8 mouse cellular contexts compared by ENCODE assay signal in the genomic region with DNA sequence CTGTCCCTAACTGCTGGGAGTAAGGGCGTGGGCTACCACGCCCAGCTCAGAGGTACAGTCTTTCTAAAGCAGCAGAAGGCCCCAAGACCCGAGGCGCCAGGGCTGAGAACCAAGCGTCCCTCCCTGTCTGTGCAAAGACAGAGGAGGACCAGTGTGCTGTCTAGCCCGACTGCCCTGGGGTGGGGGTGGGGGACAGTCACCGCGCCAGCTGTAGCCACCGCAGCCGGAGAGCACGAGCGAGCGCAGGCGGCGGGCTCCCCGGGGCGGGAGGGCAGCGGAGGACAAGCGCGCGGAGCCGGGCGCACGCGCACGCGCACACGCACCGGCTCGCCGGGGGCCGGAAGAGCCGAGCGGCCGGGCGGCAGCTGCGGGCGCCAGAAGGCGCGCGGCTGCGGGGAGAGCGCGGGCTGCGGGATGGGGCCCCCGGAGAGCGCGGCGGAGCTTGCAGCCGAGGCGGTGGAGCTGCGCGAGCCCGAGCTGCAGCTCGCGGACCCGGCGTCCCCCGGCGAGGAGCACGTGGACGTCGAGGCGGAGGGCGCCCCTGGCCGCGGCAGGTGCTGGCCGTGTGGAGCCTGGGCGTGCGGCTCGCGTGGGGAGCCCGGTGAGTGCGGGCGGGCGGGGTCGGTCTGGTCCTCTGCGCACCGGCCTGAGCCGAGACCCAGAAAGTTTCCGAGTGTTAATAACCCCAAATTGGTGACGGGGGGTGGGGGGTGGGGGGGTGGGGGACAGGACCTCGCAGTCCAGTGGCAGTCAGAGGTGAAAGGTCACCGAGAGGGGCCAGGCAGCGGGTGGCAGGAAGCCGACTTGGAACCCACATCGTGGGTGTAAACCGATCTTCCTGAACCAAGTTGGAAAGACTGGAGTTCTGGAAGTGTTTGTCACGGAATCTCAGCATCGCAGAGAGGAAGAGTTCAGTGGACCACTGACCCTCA. TPM values are rescaled to one million over a fixed set of nuclear protein-coding genes. Genes with fewer than 3 reads are reported as not detected.
A peak's percentile ranks its signal among the peaks of the same experiment; 100 is the strongest.
DNase-seq lines count a peak whose midpoint lies in the region; ATAC-seq and TF ChIP-seq lines count a peak whose summit lies in the region.

A gene (plus strand): TSS at position 280 of the 932 bp plus-strand sequence.

- peaks cover 9% of the 10 kb centered on the region for H3K27me3 ChIP-seq in embryonic facial prominence, embryonic 13.5 days
- H3K27me3 ChIP-seq in liver, embryonic 14.5 days (ENCODE audit: control insufficient read depth, insufficient read depth, low read length) = no peaks in the 10 kb centered on the region
- H3K27me3 ChIP-seq in neural tube, embryonic 11.5 days (ENCODE audit: control insufficient read depth, insufficient read depth, low read length) = no peaks in the 10 kb centered on the region

- no peaks in the 10 kb centered on the region; the same call in 1 of the 2 replicates for H3K4me1 ChIP-seq in bone marrow, adult 2 months (ENCODE audit: control insufficient read depth, insufficient read depth, low read length)
- 0 out of 2 replicates have a peak, but pooled peaks cover 7% of the 10 kb centered on the region for H3K4me1 ChIP-seq in embryonic facial prominence, embryonic 13.5 days
- H3K4me1 ChIP-seq in liver, embryonic 14.5 days (replicated peaks; ENCODE audit: control insufficient read depth in 2 of 2, insufficient read depth in 2 of 2, low read length in 1 of 2) = peaks cover 7 to 20% of the 10 kb centered on the region in 2 experiments
- 0 out of 2 replicates have a peak, but pooled peaks cover 6% of the 10 kb centered on the region for H3K4me1 ChIP-seq in neural tube, embryonic 11.5 days (ENCODE audit: control insufficient read depth, insufficient read depth, low read length)

- H3K4me3 ChIP-seq in bone marrow, adult 2 months (replicated peaks; ENCODE audit: control insufficient read depth, low read depth, low read length) = peak within 1 kb of the TSS; percentile 63
- H3K4me3 ChIP-seq in embryonic facial prominence, embryonic 13.5 days = peak within 1 kb of the TSS; percentile 66
- H3K4me3 ChIP-seq in liver, embryonic 14.5 days (ENCODE audit: insufficient read depth in 1 of 2, low read depth in 2 of 2, low read length in 2 of 2) = peak within 1 kb of the TSS; percentile 59 to 78
- H3K4me3 ChIP-seq in neural tube, embryonic 11.5 days (ENCODE audit: low read depth, low read length) = peak within 1 kb of the TSS; percentile 67

- H3K27ac ChIP-seq in bone marrow, adult 2 months (ENCODE audit: control insufficient read depth, insufficient read depth, low read depth, low read length, poor library complexity) = peak within 1 kb of the TSS; percentile 30; the same call in 1 of the 2 replicates
- H3K27ac ChIP-seq in embryonic facial prominence, embryonic 13.5 days = no peak within 1 kb of the TSS
- no peak within 1 kb of the TSS for H3K27ac ChIP-seq in liver, embryonic 14.5 days
- H3K27ac ChIP-seq in neural tube, embryonic 11.5 days (ENCODE audit: low read depth, low read length) = peak within 1 kb of the TSS; percentile 34; the same call in 1 of the 2 replicates

- 1% methylated on average over 90 of the region's 90 CpGs for WGBS in bone marrow, adult 2 months
- under 1% methylated on average over 70 of the region's 90 CpGs for WGBS in embryonic facial prominence, embryonic 13.5 days
- WGBS in liver, embryonic 14.5 days (ENCODE audit: insufficient replicate concordance) = under 1% methylated on average over 81 of the region's 90 CpGs
- under 1% methylated on average over 74 of the region's 90 CpGs for WGBS in neural tube, embryonic 11.5 days

- DNase-seq in CD8-positive naive resting alpha-beta T cell, adult 2 months (ENCODE audit: low read depth in 2 of 2, low spot score in 2 of 2) = peak; percentile 37 to 39
- peak; percentile 3 for DNase-seq in heart, adult 8-10 months (ENCODE audit: low spot score)
- peak; percentile 75 for DNase-seq in kidney, postnatal 10 days
- DNase-seq in liver, embryonic 14.5 days (ENCODE audit: low read depth in 3 of 3, low spot score in 3 of 3) = peak; percentile 59 to 68 (median 64)
- DNase-seq in neural tube, embryonic 11.5 days (ENCODE audit: low spot score) = peak; percentile 89
- DNase-seq in telencephalon, adult 2 months (ENCODE audit: low read depth, low spot score) = peak; percentile 28

- ATAC-seq in embryonic facial prominence, embryonic 13.5 days (ENCODE audit: insufficient number of reproducible peaks, insufficient read depth, low FRiP score, low TSS enrichment, low read depth) = peak; percentile 74
- peak; percentile 92 for ATAC-seq in liver, embryonic 14.5 days (ENCODE audit: insufficient read depth)
- ATAC-seq in neural tube, embryonic 11.5 days (ENCODE audit: insufficient read depth, low FRiP score, low TSS enrichment) = peak; percentile 92

- peak within 1 kb of the TSS; percentile 94 for H3K4me2 ChIP-seq in embryonic facial prominence, embryonic 13.5 days
- peak within 1 kb of the TSS; percentile 70 for H3K4me2 ChIP-seq in liver, embryonic 14.5 days (ENCODE audit: low read depth)
- peak within 1 kb of the TSS; percentile 74 for H3K4me2 ChIP-seq in neural tube, embryonic 11.5 days (ENCODE audit: low read depth)

- H3K36me3 ChIP-seq in embryonic facial prominence, embryonic 13.5 days = no peaks in the 10 kb centered on the region
- no peaks in the 10 kb centered on the region for H3K36me3 ChIP-seq in liver, embryonic 14.5 days (replicated peaks; ENCODE audit: control insufficient read depth, insufficient read depth, low read depth)
- H3K36me3 ChIP-seq in neural tube, embryonic 11.5 days (ENCODE audit: control insufficient read depth, insufficient read depth, low read length) = no peaks in the 10 kb centered on the region

- peak within 1 kb of the TSS; percentile 72 for H3K9ac ChIP-seq in embryonic facial prominence, embryonic 13.5 days
- peak within 1 kb of the TSS; percentile 77 for H3K9ac ChIP-seq in liver, embryonic 14.5 days (replicated peaks)
- peak within 1 kb of the TSS; percentile 78 for H3K9ac ChIP-seq in neural tube, embryonic 11.5 days (ENCODE audit: low read length)

- H3K9me3 ChIP-seq in embryonic facial prominence, embryonic 13.5 days = no peaks in the 10 kb centered on the region
- H3K9me3 ChIP-seq in liver, embryonic 14.5 days (ENCODE audit: control insufficient read depth, low read length) = no peaks in the 10 kb centered on the region
- H3K9me3 ChIP-seq in neural tube, embryonic 11.5 days (ENCODE audit: control insufficient read depth, low read length) = no peaks in the 10 kb centered on the region

- TF ChIP-seq POLR2A in bone marrow, adult 2 months (IDR thresholded peaks at IDR 0.05; ENCODE audit: borderline replicate concordance, control insufficient read depth, low read depth, low read length) = peak; percentile 40; the same call in 1 of the 2 replicates

- no peak for TF ChIP-seq EP300 in liver, embryonic 14.5 days (IDR thresholded peaks at IDR 0.05; ENCODE audit: low read depth)

- TF ChIP-seq CTCF in bone marrow, adult 2 months (IDR thresholded peaks at IDR 0.05; ENCODE audit: control insufficient read depth, insufficient read depth, low read length) = no peak
- no peak for TF ChIP-seq CTCF in liver, embryonic 14.5 days (IDR thresholded peaks at IDR 0.05; ENCODE audit: low read depth)

RNA-seq across cellular contexts. Expression of the gene that starts here (rescaled TPM):
- polyA plus RNA-seq in bone marrow, adult 2 months (2011; ENCODE audit: insufficient read depth, insufficient read length, low replicate concordance, missing spikeins) = 2.9 and 3.2 TPM in 2 replicates
- 2.1 and 3.2 TPM in 2 replicates for polyA plus RNA-seq in embryonic facial prominence, embryonic 13.5 days (2015; fragmentation: Nextera tagmentation; extraction: Ambion mirVana)
- 1 to 10 TPM; 2.1 to 3.0 (median 2.4) TPM for total RNA-seq in heart, adult 8-10 months (2022)
- 2.5 and 3.4 TPM in 2 replicates for polyA plus RNA-seq in liver, embryonic 14.5 days (2012; rRNA removed)
- polyA plus RNA-seq in liver, embryonic 14.5 days (2014; fragmentation: Nextera tagmentation; extraction: Ambion mirVana) = 3.5 and 4.1 TPM in 2 replicates
- polyA plus RNA-seq in neural tube, embryonic 11.5 days (2014; fragmentation: Nextera tagmentation; extraction: Ambion mirVana) = 4.2 and 4.3 TPM in 2 replicates

Comparison
In these comparisons a context has a peak if more than half of its experiments do, and no peak if none do; other contexts are left out.
1. DNase-seq: peak in every context shown above with its lines; median percentile 89 in neural tube, embryonic 11.5 days; 75 in kidney, postnatal 10 days; 64 in liver, embryonic 14.5 days; 38 in CD8-positive naive resting alpha-beta T cell, adult 2 months; 28 in telencephalon, adult 2 months; 3 in heart, adult 8-10 months.
2. H3K27ac ChIP-seq: peak in bone marrow, adult 2 months (single experiment) and neural tube, embryonic 11.5 days (single experiment); none in embryonic facial prominence, embryonic 13.5 days (single experiment) and liver, embryonic 14.5 days (single experiment).
3. Peak in every context shown above with its lines, with median percentiles within 50 percentile points of each other: H3K4me3 ChIP-seq, ATAC-seq, H3K4me2 ChIP-seq and H3K9ac ChIP-seq.